Mouse (Mus musculus) left cerebral cortex, adult 2 months (tissue): ENCODE measurements around the gene Zfp217. TPM values are rescaled to one million over a fixed set of nuclear protein-coding genes. Genes with fewer than 3 reads are reported as not detected.

Experiments used
- DNase-seq, 2 experiments: peaks; one replicate each; pipeline ENCODE4 v3.0.0; 2021 to 2022; ENCODE audit warnings: low spot score in 2 of 2, mixed read lengths in 1 of 2; ENCODE audit errors: extremely low spot score in 1 of 2
- H3K27ac ChIP-seq: fragments of 200-600 bp; 2 replicates; pipeline ENCODE4 v1.8.1; 2022
- H3K4me3 ChIP-seq: fragments of 200-600 bp; 2 replicates; pipeline ENCODE4 v1.8.1; 2022
- CTCF ChIP-seq: fragments of 200-600 bp; IDR thresholded peaks from 2 replicates; pipeline ENCODE4 v1.8.1; 2022; ENCODE audit warnings: antibody characterized with exemption, mild to moderate bottlenecking, moderate library complexity
- intact Hi-C: fragments of 180-260 bp; cut with DNase I; formaldehyde crosslinking; loops from one replicate; pipeline ENCODE4 v1.15.1; 2025
- total RNA-seq, 2 experiments: library from RNA; stranded (reverse); gene quantifications; 2 replicates each; pipeline ENCODE4 v1.2.3; 2021

Zfp217 gene
- total RNA-seq, 2 experiments from 2014 or later, result 2.9 to 3.4 TPM

DNA sequence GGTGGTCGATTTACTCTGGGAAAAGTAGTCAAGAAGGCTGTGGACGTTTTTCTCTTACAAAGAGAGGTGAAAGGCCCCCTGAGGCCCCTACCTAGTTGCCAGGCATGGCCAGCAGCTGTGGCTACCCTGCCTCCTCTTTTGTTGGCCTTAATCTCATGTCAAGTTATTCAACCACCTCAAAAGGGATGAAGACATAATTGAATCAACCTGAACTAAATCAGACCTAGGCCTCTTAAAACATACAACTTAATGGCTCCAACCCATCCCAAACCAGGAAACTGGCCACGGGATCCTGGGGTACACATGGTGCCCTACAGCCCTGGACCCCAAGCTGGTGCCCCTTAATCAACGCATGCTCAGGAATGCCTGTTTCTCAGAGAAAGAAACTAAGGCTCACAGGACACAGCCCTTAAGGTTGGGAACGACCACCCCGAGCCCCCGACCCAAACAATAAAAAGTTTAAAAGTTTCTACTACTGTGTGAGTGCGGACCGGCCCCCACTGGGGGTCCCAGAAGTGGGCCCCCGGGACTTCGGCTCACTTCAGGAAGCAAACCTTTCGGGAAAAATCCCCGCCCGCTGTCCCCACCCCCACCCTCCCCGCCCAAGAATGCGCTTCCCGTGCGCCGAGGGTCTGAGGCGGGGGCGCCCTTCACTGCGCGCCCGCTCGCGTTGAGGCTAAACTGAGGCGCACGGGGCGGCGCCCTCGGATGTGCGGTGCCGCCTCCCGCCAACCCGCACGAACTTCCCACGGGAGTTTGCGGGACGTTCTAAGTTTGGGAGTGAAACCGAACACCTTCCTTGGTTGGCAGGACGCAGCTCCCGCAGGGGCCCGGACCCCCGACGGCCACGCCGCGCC is 17.8 kb downstream of the Zfp217 start:
- TF ChIP-seq CTCF, result no peak
- DNase-seq, result no peak
- intact Hi-C loops, result loop anchor here (5.0 kb wide), 1 partner anchor 137 kb away; no protein-coding TSS in a partner anchor
- H3K27ac ChIP-seq, result peak overlapping the region; percentile 21; the same call in 1 of the 2 replicates
- peak overlapping the region; percentile 57 for H3K4me3 ChIP-seq

DNA sequence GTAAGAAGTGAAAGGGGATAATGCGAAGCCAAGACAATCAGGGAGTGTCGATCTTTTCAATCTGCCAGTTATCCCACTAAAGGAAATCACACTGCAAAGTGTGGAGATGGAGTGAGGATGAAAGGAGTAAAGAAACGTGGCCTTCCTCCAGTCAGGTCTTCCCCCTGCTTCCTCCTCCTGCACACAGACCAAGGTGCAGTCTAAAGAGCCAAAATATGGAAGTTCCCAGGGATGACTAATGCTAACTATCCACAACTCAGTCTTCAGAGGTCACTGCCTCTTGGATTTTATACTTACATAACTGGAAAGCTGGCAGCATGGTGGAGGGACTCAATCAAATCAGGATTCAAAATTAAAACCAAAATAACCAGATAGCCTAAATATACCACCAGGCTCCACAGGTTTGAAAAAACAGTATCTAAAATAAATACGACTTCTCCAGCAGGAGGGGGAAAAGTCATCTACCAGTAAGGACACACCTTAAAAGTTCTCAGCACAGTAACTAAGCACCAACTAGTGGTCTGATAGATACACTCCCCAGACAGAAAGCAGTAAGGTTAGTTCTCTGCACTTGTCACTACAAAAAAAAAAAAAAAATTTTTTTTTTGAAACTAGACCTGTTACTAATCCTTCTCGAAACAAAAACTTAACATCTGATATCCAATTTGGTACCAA is 18.5 kb downstream of the Zfp217 start:
- TF ChIP-seq CTCF, result no peak
- H3K27ac ChIP-seq, result no peak overlapping the region

DNA sequence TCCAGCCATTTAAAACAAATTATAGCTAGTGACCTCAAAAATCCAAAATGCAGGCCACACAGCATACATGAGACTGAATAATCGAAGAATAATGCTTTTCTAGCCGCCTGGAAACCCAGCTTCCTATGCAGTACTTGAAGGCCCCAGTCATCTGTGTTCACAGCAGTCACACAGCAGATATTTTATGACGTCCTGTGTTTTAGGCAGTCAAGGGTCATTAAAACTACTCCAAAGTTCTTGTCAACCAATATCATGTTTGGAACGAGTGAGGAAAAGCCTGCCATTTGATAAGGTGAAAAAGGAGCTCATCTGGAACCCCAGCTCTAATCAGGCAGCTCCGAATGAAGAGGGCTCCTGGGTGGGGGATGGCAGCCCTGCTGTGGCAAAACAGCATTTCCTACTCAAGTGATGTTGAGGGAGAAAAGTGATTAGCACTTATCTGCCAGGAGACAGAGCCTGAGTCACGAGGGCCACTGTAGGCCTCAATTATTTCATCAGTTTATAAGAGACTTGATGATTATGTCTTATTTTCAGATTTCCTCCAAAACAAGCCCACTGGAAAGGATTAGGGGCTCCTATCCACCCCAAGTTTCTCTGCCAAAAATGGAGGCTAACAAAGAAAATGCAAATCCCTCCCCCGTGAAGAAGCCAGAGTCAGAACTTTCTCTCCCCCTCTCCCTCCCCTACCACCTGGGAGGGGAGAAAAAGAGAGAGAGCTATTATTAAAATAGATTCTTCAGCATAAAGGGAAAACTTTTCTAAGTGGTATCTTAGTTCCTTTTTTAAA is 19.2 kb downstream of the Zfp217 start:
- no peak for DNase-seq
- no peak overlapping the region; the same call in 1 of the 2 replicates for H3K27ac ChIP-seq
- no peak for TF ChIP-seq CTCF
- no peak overlapping the region for H3K4me3 ChIP-seq
- intact Hi-C loops, result no loop called here

More for the DNA sequence above, 18.5 kb downstream of the Zfp217 start:
- DNase-seq, result no peak
- intact Hi-C loops, result no loop called here
- H3K4me3 ChIP-seq, result no peak overlapping the region

DNA sequence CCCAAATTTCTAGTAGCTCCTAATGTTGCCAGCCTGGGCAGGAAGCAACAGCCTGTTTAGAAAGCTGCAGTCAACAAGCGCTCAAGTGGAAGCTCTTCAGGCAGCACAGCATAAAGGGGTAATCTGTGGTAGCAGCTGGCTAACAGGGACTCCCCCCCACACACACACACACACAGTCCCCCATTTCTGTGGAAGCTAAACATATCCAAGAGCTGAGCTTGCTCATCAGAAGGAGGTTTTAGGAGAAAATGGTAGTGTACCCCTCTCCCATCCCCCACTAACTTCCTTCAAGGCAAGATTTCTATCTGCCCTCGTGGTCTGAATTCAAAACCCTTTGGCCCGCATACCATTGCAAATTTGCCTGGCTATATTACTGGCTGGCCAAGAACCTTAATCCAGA is 20.4 kb downstream of the Zfp217 start:
- no peak for TF ChIP-seq CTCF
- no peak overlapping the region for H3K4me3 ChIP-seq
- intact Hi-C loops, result no loop called here
- no peak for DNase-seq
- no peak overlapping the region for H3K27ac ChIP-seq

DNA sequence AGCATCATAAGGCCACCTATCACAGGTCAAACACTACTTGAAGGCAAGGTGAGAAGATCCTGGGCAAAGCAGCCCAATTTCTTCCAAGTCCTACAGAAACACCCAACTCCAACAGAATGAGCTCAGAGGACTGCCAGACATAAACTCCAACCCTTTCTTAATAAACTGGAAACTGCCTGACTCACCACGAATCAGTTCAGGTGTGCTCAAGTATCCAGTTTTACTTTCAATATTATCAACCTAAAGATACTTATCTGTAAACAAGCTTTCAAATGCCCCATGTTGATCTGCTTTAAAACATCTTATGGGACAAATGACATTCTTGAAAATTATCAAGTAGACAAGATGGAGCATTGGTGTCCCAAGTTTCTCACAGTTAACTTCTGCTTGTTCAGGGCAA is 21.6 kb downstream of the Zfp217 start:
- Histone ChIP-seq H3K27ac (no peak overlapping the region), H3K4me3 (no peak overlapping the region)
- intact Hi-C loops, result no loop called here
- no peak for DNase-seq
- no peak for TF ChIP-seq CTCF

DNA sequence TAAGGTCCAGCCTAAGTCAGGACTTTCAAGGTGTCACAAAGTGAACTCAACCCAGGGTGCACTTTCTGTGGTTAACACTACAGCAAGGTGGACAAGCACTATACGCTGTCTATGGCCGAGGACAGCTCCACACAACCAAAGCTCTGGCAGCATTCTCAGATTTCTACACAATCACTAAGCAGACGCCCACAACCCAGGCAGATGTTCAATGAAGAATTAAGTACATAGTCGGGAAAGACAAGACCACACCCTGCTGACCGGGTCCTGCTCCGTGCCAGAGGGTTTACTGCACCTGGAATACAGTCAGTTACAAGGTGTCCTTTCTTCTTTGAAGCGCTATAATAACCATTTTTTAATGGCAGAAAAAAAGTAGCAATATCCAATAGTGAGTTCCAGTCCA is 25.7 kb downstream of the Zfp217 start:
- no peak overlapping the region for H3K27ac ChIP-seq
- H3K4me3 ChIP-seq, result no peak overlapping the region
- DNase-seq, result no peak
- intact Hi-C loops, result no loop called here
- TF ChIP-seq CTCF, result no peak

DNA sequence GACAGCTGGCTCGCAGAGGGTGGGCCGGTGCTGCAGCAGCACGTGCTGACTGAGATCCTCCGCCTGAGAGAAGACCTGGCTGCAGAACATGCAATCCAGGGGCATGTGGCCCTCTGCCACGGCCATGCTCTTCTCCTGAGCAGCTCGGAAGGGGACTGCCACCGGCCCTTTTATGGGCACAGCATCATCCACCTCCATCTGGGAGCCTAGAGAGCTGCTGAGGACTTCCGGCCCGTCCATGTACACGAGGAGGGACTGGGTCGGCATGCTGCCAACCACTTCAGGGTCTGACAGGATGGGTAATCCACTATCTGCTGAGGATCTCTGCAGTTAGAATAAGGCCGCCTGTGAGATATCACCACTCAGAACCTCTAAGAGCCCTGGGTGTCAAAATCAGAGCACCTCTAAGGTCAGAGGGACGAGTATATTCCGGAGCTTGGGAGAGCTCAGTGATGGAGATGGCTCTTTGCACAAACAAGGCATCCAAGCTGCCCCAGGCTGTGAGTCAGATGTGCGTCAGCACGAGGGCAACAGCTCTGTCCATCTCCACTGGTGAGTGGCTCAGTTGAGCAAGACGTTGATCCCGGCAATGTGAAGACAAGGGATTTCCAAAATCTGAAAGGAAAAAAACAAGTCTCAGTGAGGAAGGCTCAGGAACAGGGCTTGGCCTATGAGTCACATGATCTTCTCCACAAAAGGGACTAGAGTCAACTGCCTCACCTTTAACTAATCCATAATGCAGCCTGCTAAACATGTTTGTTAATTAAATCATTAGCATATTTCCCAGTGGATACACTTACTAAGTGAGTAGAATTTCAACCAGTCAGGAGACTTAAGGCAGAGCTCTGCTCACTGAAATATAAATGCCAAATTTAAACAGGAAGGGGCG is 27.5 kb downstream of the Zfp217 start:
- intact Hi-C loops, result no loop called here
- no peak for TF ChIP-seq CTCF
- DNase-seq, result no peak
- Histone ChIP-seq H3K27ac (no peak overlapping the region), H3K4me3 (no peak overlapping the region)

DNA sequence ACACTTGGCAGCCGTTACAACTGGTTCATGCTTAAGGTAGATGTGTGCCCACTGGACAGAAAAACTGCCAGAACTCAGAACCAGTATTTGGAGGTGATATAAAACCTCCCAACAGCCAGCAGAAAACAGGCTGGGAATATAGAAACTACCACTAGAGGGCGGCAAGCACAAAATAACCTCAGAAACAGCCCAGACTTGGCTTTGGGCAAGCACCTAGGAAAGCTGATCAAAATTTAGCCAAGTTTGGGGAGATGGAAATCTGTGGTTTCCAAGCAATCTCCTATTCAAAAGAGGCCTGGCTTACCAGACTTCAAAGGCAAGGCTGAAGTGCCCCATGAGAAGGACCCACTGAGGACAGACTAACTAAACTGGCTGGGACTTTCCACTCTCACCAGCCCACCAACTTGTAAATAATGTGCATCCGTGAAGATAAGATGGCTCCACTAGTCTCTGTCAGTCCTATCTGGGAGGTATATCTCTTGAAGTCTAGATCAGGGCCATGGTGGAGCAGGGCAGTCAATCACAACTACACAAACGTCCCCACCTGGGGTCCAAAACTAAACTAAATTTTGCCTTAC is 31.1 kb downstream of the Zfp217 start:
- peak; percentile 71 to 72 for DNase-seq
- TF ChIP-seq CTCF, result peak; percentile 89
- H3K27ac ChIP-seq, result no peak overlapping the region
- H3K4me3 ChIP-seq, result no peak overlapping the region
- intact Hi-C loops, result loop anchor here (1.0 to 5.0 kb wide), 5 partner anchors 101 to 390 kb away; no protein-coding TSS in a partner anchor

DNA sequence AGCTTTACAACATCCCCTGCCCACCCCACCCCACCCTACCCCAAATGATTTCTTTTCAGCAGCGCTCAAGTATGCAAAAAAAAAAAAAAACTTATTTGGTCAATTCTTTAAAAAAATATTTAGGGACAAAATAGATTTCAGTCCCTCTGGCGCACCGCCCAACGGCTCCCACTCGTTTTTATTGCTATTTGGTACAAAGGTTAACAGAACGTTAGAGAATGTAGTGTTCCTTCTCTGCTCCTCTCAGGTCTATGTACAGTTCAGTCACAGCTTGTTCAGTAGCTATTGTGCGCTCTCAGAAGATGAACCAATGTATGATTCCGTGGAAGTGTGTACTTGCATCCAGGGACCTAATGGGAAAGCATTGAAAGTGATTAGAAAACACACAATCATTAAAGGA is 37.6 kb downstream of the Zfp217 start:
- intact Hi-C loops, result no loop called here
- Histone ChIP-seq H3K4me3 (no peak overlapping the region), H3K27ac (no peak overlapping the region)
- no peak for TF ChIP-seq CTCF
- DNase-seq, result no peak

DNA sequence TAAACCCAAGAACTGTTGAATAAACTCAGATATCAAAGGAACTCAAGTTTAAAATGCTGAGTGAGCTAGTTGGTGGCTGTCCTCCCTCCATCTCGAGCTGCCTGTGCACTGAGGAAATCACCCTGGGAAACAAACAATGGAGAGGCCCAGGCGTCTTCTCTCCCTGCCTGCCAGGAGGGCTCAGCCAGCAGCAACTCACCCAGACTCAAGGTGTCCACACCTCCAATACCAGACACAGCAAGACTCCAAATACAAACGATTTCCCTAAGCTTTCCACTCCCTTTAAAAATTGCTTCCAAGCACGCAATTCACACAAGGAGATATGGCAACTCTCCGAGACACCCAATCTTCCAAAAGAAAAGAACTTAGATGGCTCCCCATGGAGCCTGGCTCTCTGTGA is 38.4 kb downstream of the Zfp217 start:
- intact Hi-C loops, result no loop called here

DNA sequence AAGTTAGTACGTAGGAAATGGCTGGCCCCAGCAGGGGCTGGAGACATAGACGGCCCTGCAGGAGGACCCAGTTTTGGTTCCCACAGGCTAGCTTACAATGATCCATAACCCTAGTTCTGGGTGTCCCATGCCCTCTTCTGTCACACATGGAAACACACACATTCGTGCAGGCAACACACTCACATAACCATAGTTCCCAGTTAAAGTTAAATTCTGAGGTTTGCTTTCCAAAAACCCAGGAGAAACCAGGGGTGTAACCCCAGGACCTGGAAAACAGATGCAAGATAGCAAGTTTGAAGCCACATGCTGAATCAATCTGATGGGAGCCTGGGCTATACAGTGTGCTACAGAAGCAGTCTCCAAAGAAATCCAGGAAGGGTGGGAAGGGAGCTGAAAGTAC is 40.1 kb downstream of the Zfp217 start:
- intact Hi-C loops, result no loop called here
- TF ChIP-seq CTCF, result no peak

More for the DNA sequence above, 38.4 kb downstream of the Zfp217 start:
- no peak overlapping the region for H3K27ac ChIP-seq
- no peak for DNase-seq
- H3K4me3 ChIP-seq, result no peak overlapping the region
- no peak for TF ChIP-seq CTCF

More for the DNA sequence above, 40.1 kb downstream of the Zfp217 start:
- H3K27ac ChIP-seq, result no peak overlapping the region
- H3K4me3 ChIP-seq, result no peak overlapping the region
- DNase-seq, result no peak
